Mouse (Mus musculus) stomach, embryonic 14.5 days (tissue): Measurements from ENCODE around the gene Nodal. TPM values are rescaled to one million over a fixed set of nuclear protein-coding genes. Genes with fewer than 3 reads are reported as not detected.

Source experiments
- ATAC-seq: fragments of 200-750 bp; cut with Nextera tagmentation; 2 replicates; pipeline ENCODE4 v1.8.0; 2017; ENCODE audit warnings: low read depth, moderate TSS enrichment; ENCODE audit not compliant: insufficient number of reproducible peaks, insufficient read depth, low FRiP score
- H3K27ac ChIP-seq: fragments of 300-500 bp; sonication (generic); 2 replicates; pipeline ENCODE4 v1.5.1; 2014; ENCODE audit warnings: mild to moderate bottlenecking, low read length, moderate library complexity, mixed read lengths
- H3K27me3 ChIP-seq: fragments of 300-500 bp; sonication (generic); 2 replicates; pipeline ENCODE4 v1.6.1; 2014; ENCODE audit warnings: low read length, control low read depth, mixed read lengths; ENCODE audit not compliant: control insufficient read depth, insufficient read depth
- H3K36me3 ChIP-seq: fragments of 300-500 bp; sonication (generic); 2 replicates; pipeline ENCODE4 v1.6.1; 2014; ENCODE audit warnings: mild to moderate bottlenecking, control low read depth, low read length, moderate library complexity, mixed read lengths; ENCODE audit not compliant: control insufficient read depth, insufficient read depth
- H3K4me1 ChIP-seq: fragments of 300-500 bp; sonication (generic); 2 replicates; pipeline ENCODE4 v1.6.1; 2014; ENCODE audit warnings: low read length, control low read depth, mixed read lengths; ENCODE audit not compliant: control insufficient read depth, insufficient read depth
- H3K4me2 ChIP-seq: fragments of 300-500 bp; sonication (generic); replicated peaks from 2 replicates; pipeline ENCODE4 v1.6.1; 2014; ENCODE audit warnings: low read depth, low read length, control low read depth
- H3K4me3 ChIP-seq: fragments of 300-500 bp; sonication (generic); 2 replicates; pipeline ENCODE4 v1.5.1; 2014; ENCODE audit warnings: low read depth, low read length, control low read depth
- H3K9ac ChIP-seq: fragments of 300-500 bp; sonication (generic); replicated peaks from 2 replicates; pipeline ENCODE4 v1.6.1; 2014; ENCODE audit warnings: low read depth, mild to moderate bottlenecking, control low read depth, low read length, moderate library complexity, mixed read lengths
- H3K9me3 ChIP-seq: fragments of 300-500 bp; sonication (generic); 2 replicates; pipeline ENCODE4 v1.6.1; 2016; ENCODE audit warnings: low read depth, low read length, control low read depth; ENCODE audit not compliant: control insufficient read depth
- WGBS: fragments of 180-500 bp; shearing (Covaris S2); extraction: QIAGEN DNeasy Blood & Tissue Kit; methylation state at CpG from one replicate; pipeline ENCODE4 v1.1.7; 2014; 5-methylcytosine and 5-hydroxymethylcytosine counted together
- polyA plus RNA-seq: library from polyadenylated mRNA; unstranded; fragments of >200 nt; fragmentation: Nextera tagmentation; extraction: Ambion mirVana; gene quantifications from 2 replicates; pipeline ENCODE4 v1.2.1, GENCODE M21; 2014

Gene Nodal
- 0.27 TPM in 1 of 2 replicates, not detected in the other for polyA plus RNA-seq

- no peak for ATAC-seq
- peaks cover 32% of the 10 kb centered on the region for H3K27me3 ChIP-seq
- 21% methylated on average over 10 of the region's 10 CpGs for WGBS
- peak within 1 kb of the TSS; percentile 18; the same call in 1 of the 2 replicates for H3K9ac ChIP-seq
- H3K36me3 ChIP-seq = no peaks in the 10 kb centered on the region
- H3K27ac ChIP-seq = no peak within 1 kb of the TSS
- peaks cover 9% of the 10 kb centered on the region; the same call in 1 of the 2 replicates for H3K4me1 ChIP-seq
- no peaks in the 10 kb centered on the region for H3K9me3 ChIP-seq
- H3K4me3 ChIP-seq = peak within 1 kb of the TSS; percentile 36
- peak within 1 kb of the TSS; percentile 65 for H3K4me2 ChIP-seq
These were observed at the start of gene Nodal for GRCm38 (mm10) chr10:61417672-61418071. Gene Nodal (plus strand): TSS chr10:61417972.

- Histone ChIP-seq H3K27me3 (no peaks in the 10 kb centered on the region), H3K4me2 (no peak overlapping the region), H3K4me1 (peaks cover 18% of the 10 kb centered on the region), H3K36me3 (no peaks in the 10 kb centered on the region), H3K9ac (no peak overlapping the region), H3K4me3 (no peak overlapping the region), H3K9me3 (no peaks in the 10 kb centered on the region), H3K27ac (no peak overlapping the region)
- no peak for ATAC-seq
- WGBS = 56% methylated on average over 5 of the region's 5 CpGs
These were observed 48.0 kb upstream of the Nodal start for GRCm38 (mm10) chr10:61369755-61370154.

GRCm38 (mm10) chr10:61370273-61370979 is 47.3 kb upstream of the Nodal start:
- H3K27ac ChIP-seq = 0 out of 2 replicates have a peak overlapping the region, but pooled peaks have one; percentile 11
- no peak overlapping the region for H3K9ac ChIP-seq
- no peaks in the 10 kb centered on the region for H3K27me3 ChIP-seq
- no peak for ATAC-seq
- H3K36me3 ChIP-seq = no peaks in the 10 kb centered on the region
- H3K9me3 ChIP-seq = no peaks in the 10 kb centered on the region
- 52% methylated on average over 18 of the region's 18 CpGs for WGBS
- no peak overlapping the region for H3K4me3 ChIP-seq
- no peak overlapping the region for H3K4me2 ChIP-seq
- peaks cover 24% of the 10 kb centered on the region for H3K4me1 ChIP-seq

GRCm38 (mm10) chr10:61371884-61372584 is 45.7 kb upstream of the Nodal start:
- no peaks in the 10 kb centered on the region for H3K36me3 ChIP-seq
- peaks cover 26% of the 10 kb centered on the region for H3K4me1 ChIP-seq
- no peak overlapping the region for H3K4me3 ChIP-seq
- no peak overlapping the region for H3K27ac ChIP-seq
- H3K9ac ChIP-seq = no peak overlapping the region
- 82% methylated on average over 9 of the region's 9 CpGs for WGBS
- H3K9me3 ChIP-seq = no peaks in the 10 kb centered on the region
- no peaks in the 10 kb centered on the region for H3K27me3 ChIP-seq
- no peak for ATAC-seq
- no peak overlapping the region for H3K4me2 ChIP-seq

- WGBS = 72% methylated on average over 4 of the region's 4 CpGs
- Histone ChIP-seq H3K4me1 (peaks cover 26% of the 10 kb centered on the region), H3K4me3 (no peak overlapping the region), H3K4me2 (no peak overlapping the region), H3K9me3 (no peaks in the 10 kb centered on the region), H3K36me3 (no peaks in the 10 kb centered on the region), H3K27me3 (no peaks in the 10 kb centered on the region), H3K27ac (no peak overlapping the region), H3K9ac (no peak overlapping the region)
- ATAC-seq = no peak
These were observed 45.2 kb upstream of the Nodal start for GRCm38 (mm10) chr10:61372585-61372923.

- no peak overlapping the region for H3K4me3 ChIP-seq
- no peaks in the 10 kb centered on the region for H3K27me3 ChIP-seq
- 37% methylated on average over 4 of the region's 4 CpGs for WGBS
- peaks cover 26% of the 10 kb centered on the region for H3K4me1 ChIP-seq
- no peak overlapping the region for H3K9ac ChIP-seq
- no peak for ATAC-seq
- H3K9me3 ChIP-seq = no peaks in the 10 kb centered on the region
- H3K27ac ChIP-seq = no peak overlapping the region
- no peaks in the 10 kb centered on the region for H3K36me3 ChIP-seq
- no peak overlapping the region for H3K4me2 ChIP-seq
These were observed 43.7 kb upstream of the Nodal start for GRCm38 (mm10) chr10:61374076-61374475.

- no peak overlapping the region for H3K4me3 ChIP-seq
- no peaks in the 10 kb centered on the region for H3K9me3 ChIP-seq
- no peak overlapping the region for H3K9ac ChIP-seq
- no peaks in the 10 kb centered on the region for H3K36me3 ChIP-seq
- 76% methylated on average over 6 of the region's 6 CpGs for WGBS
- H3K27me3 ChIP-seq = no peaks in the 10 kb centered on the region
- no peak overlapping the region for H3K4me2 ChIP-seq
- H3K4me1 ChIP-seq = peaks cover 26% of the 10 kb centered on the region
- no peak overlapping the region; the same call in 1 of the 2 replicates for H3K27ac ChIP-seq
- ATAC-seq = no peak
These were observed 42.8 kb upstream of the Nodal start for GRCm38 (mm10) chr10:61374771-61375481.

- WGBS = 91% methylated on average over 5 of the region's 5 CpGs
- Histone ChIP-seq H3K27me3 (no peaks in the 10 kb centered on the region), H3K9me3 (no peaks in the 10 kb centered on the region), H3K36me3 (no peaks in the 10 kb centered on the region), H3K4me2 (no peak overlapping the region), H3K9ac (no peak overlapping the region), H3K4me3 (no peak overlapping the region), H3K27ac (no peak overlapping the region), H3K4me1 (peaks cover 34% of the 10 kb centered on the region)
- no peak for ATAC-seq
These were observed 39.7 kb upstream of the Nodal start for GRCm38 (mm10) chr10:61378050-61378449.
